Mouse (Mus musculus) erythroblast, embryonic 14.5 days (primary cell): Measurements from ENCODE around the gene Ano8.

ENCODE experiments used
- GATA1 ChIP-seq: IDR thresholded peaks from 2 replicates; pipeline ENCODE4 v1.6.1; 2012; ENCODE audit warnings: low read length, inconsistent platforms, mixed read lengths
- TAL1 ChIP-seq: IDR thresholded peaks from 3 replicates; pipeline ENCODE4 v1.6.1; 2012; ENCODE audit warnings: low read length, inconsistent platforms, mixed read lengths

GRCm38 (mm10) chr8:71525226-71526050, 39.7 kb upstream of the Ano8 start, which contains the start of gene Ccdc194:
- no peak for TF ChIP-seq TAL1
- no peak for TF ChIP-seq GATA1
